Mouse (Mus musculus): ENCODE measurements around the gene 1700015F17Rik.

Gene 1700015F17Rik

GRCm38 (mm10) chr5:5479043-5479442, at the start of gene 1700015F17Rik:
TSS of gene 1700015F17Rik (minus strand) at chr5:5479143.
- no peak for DNase-seq

DNA sequence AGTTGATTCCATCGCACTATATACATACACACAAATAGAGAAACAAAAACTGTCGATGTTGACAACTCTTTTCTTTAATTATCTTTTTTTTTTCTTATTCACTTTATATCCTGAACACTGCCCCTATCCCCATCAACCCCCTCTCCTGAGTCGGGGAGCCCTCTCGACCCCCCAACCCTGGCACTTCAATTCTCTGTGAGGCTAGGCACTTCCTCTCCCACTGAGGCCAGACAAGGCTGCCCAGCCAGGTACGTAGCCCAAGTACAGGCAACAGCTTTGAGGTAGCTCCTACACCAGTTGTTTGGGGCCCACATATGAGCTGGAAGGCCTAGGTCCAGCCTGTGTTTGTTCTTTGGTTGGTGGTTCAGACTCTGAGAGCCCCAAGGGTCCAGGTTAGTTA, 36.5 kb upstream of the 1700015F17Rik start:
- no peak for DNase-seq

- DNase-seq = peak; percentile 98
Observed at GRCm38 (mm10) chr5:5514196-5515076, 35.5 kb upstream of the 1700015F17Rik start, which contains the start of gene Cldn12. TSS of gene Cldn12 (minus strand) at chr5:5514958.

DNA sequence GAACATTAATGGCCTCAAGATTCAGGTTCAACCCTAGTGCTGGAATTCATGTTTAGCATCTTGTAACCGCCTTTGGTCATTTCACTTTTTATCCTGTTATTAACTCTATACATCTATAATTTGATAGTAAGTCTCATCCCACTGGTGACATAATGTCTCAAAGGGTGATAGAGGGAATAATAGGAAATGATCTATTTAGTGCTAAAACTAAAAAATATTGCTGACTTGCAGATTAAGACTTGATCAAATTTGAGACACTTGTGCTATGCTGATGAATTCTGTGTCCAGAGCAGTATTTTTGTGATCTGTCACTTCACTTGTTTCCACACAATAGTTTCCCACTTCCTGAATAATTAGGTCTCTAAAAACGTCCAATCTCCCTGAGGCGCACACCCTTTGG, 32.5 kb upstream of the 1700015F17Rik start:
- DNase-seq = no peak

DNA sequence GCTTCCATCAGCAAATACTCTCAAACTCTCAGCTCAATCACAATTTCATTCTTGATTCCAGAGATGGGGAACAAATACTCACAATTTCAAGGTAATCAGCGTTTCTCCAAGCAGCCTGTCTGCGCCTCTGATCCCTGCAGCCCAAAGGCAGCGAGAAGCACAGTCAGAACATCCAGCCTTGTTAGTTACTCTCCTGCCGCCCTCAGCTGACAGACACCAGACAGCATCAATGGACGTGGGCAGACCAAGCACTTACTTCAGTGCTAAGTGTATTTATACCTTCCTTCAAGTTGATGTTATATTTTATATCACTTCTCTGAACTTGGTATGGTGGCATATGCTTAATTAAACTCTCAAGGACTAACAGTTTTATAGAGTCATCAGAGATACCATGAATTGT, 32.0 kb upstream of the 1700015F17Rik start:
- no peak for DNase-seq

DNA sequence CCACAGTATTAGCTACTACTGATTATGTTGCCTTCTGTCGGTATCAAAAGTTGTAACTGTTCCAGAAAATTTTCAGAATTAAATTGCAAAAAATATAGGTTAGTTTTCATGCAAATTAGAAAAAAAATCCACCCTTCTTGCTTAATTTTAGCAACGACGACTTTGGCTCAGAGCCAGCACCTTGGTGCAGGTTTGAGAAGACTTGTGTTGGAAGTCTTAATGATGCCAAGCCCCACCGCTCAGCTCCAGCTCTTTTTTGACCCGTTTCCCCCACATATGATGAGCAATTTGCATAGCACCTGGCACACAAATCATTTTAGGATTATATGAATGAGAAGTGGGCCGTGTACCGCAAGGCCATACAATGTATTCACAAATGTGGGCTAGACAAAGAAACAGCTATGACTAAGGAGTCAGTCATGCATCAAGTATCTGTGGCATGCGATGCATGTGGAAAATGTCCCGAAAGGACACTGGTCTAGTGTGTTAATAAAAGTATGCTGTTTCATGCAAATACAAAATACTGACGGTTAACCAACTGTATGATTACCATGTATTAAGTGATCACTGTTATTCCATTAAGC, 31.5 kb upstream of the 1700015F17Rik start:
- no peak for DNase-seq

DNA sequence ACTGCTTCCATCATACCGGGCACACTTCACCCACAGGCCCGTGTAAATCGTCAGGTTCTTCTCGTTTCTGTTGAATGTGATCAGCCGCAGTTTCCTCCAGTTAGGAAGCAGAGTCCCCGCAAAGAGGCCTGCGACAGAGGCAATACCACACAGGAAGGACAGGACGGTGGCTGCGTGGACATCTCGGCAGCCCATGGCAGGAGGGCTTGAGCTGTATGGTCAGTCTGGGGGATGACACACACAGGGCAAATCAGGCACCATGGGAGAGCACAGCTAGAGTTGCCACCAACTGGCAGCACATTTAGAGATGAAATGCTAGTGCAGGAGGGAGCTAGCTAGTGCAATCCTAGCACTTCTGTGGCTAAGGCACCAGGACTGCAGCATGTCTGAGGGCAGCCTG, 29.3 kb upstream of the 1700015F17Rik start:
- DNase-seq = no peak

- DNase-seq = peak; percentile 88
Observed at GRCm38 (mm10) chr5:5507701-5508225, 28.8 kb upstream of the 1700015F17Rik start.

DNA sequence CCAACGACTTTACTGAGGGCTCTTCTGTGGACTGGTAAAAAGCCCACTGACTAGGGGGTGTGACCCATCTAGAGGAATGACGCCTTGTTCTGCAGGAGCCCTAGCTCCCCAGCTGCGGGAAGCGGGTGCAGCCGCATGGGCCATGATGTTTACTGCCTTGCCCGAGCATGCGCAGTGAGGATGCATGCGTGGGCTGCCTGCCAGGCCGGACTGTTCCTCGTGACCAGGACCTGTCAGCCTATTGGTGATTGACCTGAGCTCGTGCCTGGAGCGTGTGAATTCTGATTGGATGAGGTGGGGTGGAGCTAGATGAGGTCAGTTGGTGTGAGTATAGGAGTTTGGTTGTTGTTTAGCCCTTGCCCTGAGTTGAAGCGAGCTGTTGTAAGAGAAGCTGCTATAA, 25.5 kb upstream of the 1700015F17Rik start:
- DNase-seq = no peak

DNA sequence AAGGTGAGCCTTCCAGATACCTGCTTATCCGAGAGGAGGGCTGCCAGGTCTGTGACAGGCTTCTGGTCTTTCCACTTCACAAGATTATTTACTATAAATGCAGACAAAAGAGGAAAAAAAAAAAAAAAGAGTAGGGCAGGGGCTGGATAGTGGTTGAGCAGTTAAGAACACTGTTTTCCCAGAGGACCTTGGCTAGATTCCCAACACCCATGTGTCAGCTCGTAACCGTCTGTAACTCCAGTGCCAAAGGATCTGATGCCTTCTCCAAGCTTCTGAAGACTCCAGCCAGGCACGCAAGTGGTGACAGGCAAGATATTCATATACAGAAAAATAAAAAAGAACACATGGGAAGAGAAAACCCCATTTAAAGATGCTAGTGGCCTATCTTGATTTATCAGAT, 24.4 kb upstream of the 1700015F17Rik start:
- DNase-seq = no peak

DNA sequence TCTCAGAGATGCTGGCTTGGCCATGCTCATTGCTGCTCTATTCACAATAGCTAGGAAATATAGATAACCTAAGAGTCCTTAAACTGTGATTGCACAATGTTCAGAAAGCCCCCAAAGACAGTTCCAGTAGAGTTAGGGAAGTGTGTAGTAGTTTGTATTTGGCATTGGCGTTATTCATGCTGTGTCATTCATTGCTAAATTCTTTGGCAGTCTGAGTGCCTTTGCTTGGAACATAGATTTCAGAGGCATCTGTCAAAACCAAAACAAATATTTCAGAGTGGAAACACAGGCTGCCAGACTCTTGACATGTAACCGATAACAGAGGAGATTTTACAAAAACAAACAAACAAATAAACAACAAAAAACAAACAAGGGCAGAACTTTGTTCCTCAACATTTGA, 22.6 kb upstream of the 1700015F17Rik start:
- no peak for DNase-seq

DNA sequence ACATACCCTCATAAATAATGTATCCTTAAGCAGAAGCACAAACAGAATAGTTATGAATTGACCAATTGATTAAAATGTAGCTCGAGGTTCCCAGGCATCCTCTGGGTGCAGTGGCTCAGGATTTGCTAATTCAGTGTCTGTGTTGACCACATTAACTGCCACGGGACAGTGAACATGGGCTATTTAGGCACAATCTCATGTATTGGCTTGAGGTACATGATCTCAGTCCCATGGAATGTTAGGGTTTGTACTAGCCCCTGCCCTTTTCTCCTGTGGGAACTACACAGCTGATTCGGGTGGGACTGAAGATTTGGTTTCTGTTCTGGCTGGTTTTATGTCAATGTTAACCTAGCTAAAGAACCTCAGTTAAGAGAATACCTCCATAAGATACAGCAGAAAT, 17.4 kb upstream of the 1700015F17Rik start:
- DNase-seq = no peak

- DNase-seq = no peak
Observed at GRCm38 (mm10) chr5:5495042-5495441, 16.1 kb upstream of the 1700015F17Rik start.

GRCm38 (mm10) chr5:5494269-5495005, 15.5 kb upstream of the 1700015F17Rik start:
- DNase-seq = peak; percentile 43

GRCm38 (mm10) chr5:5492163-5492562, 13.2 kb upstream of the 1700015F17Rik start:
- no peak for DNase-seq

DNA sequence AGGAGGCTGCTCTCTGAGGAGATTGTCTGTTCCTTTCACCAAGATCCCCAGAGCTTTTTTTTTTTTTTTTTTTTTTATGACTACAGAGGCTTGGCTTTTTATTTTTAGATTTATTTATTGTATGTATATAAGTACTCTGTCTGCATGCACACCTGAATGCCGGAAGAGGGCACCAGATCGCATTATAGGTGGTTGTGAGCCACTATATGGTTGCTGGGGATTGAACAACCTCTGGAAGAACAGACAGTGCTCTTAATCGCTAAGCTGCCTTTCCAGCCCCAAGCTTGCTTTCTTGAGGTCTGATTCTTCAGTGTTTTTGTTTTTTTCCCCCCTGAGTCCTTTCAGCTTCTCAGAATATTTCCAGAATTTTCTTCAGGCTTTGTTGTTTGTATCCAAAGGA, 7.1 kb upstream of the 1700015F17Rik start:
- DNase-seq = no peak

GRCm38 (mm10) chr5:5483254-5483858, 4.4 kb upstream of the 1700015F17Rik start:
- DNase-seq = no peak

GRCm38 (mm10) chr5:5481662-5482061, 2.7 kb upstream of the 1700015F17Rik start:
- no peak for DNase-seq

GRCm38 (mm10) chr5:5476133-5476532, 2.8 kb downstream of the 1700015F17Rik start:
- DNase-seq = no peak

GRCm38 (mm10) chr5:5465256-5465655, 13.7 kb downstream of the 1700015F17Rik start:
- DNase-seq = no peak

GRCm38 (mm10) chr5:5431746-5432438, 47.1 kb downstream of the 1700015F17Rik start:
- no peak for DNase-seq

GRCm38 (mm10) chr5:5423723-5424171, 55.2 kb downstream of the 1700015F17Rik start:
- DNase-seq = no peak

Data from cerebellum, adult 8-10 months (tissue).